Mouse (Mus musculus) heart, postnatal 25 days (tissue): ENCODE measurements at regions not wholly inside any gene's neighbourhood (a gene's known extent, or its start where the extent isn't known, plus 50 kb on each side); places are given as distances from the start of the nearest gene placed in this dataset.

Source experiments
- DNase-seq: peaks from one replicate; pipeline ENCODE4 v3.0.0; 2022; ENCODE audit warnings: low spot score
- intact Hi-C: fragments of 180-260 bp; cut with DNase I; formaldehyde crosslinking; loops from one replicate; pipeline ENCODE4 v1.15.1; 2025

GRCm38 (mm10) chrX:12219474-12219873 is 59.3 kb upstream of the Bcor start:
- intact Hi-C loops, result no loop called here
- no peak for DNase-seq

- intact Hi-C loops, result no loop called here
- no peak for DNase-seq
These were observed 64.2 kb upstream of the Bcor start for GRCm38 (mm10) chrX:12224314-12224713.

- intact Hi-C loops, result no loop called here
- DNase-seq, result no peak
These were observed 65.1 kb upstream of the Bcor start for GRCm38 (mm10) chrX:12225116-12225891.

GRCm38 (mm10) chrX:12225892-12226206 is 65.7 kb upstream of the Bcor start:
- intact Hi-C loops, result no loop called here

GRCm38 (mm10) chrX:12240505-12241011 is 80.4 kb upstream of the Bcor start:
- intact Hi-C loops, result no loop called here
- no peak for DNase-seq

More at GRCm38 (mm10) chrX:12225892-12226206, 65.7 kb upstream of the Bcor start:
- no peak for DNase-seq

GRCm38 (mm10) chrX:12241751-12242150 is 81.6 kb upstream of the Bcor start:
- intact Hi-C loops, result no loop called here
- no peak for DNase-seq

GRCm38 (mm10) chrX:12249071-12249470 is 88.9 kb upstream of the Bcor start:
- no peak for DNase-seq
- intact Hi-C loops, result no loop called here

GRCm38 (mm10) chrX:12249911-12250310 is 89.8 kb upstream of the Bcor start:
- DNase-seq, result no peak
- intact Hi-C loops, result loop anchor here (5.0 kb wide), 6 partner anchors 93 to 618 kb away; no protein-coding TSS in a partner anchor

- peak; percentile 45 for DNase-seq
- intact Hi-C loops, result loop anchor here (5.0 kb wide), 6 partner anchors 95 to 620 kb away; no protein-coding TSS in a partner anchor
These were observed 91.9 kb upstream of the Bcor start for GRCm38 (mm10) chrX:12251853-12252679.

- no peak for DNase-seq
- intact Hi-C loops, result loop anchor here (5.0 kb wide), 6 partner anchors 95 to 620 kb away; no protein-coding TSS in a partner anchor
These were observed 92.5 kb upstream of the Bcor start for GRCm38 (mm10) chrX:12252680-12253021.

- no peak for DNase-seq
- intact Hi-C loops, result no loop called here
These were observed 96.6 kb upstream of the Bcor start for GRCm38 (mm10) chrX:12256758-12257157.

GRCm38 (mm10) chrX:12263834-12264233 is 103.7 kb upstream of the Bcor start:
- DNase-seq, result no peak
- intact Hi-C loops, result no loop called here

GRCm38 (mm10) chrX:12284741-12285140 is 124.6 kb upstream of the Bcor start:
- intact Hi-C loops, result no loop called here
- DNase-seq, result no peak

- DNase-seq, result no peak
- intact Hi-C loops, result no loop called here
These were observed 125.0 kb upstream of the Bcor start for GRCm38 (mm10) chrX:12285141-12285540.

- intact Hi-C loops, result no loop called here
- DNase-seq, result no peak
These were observed 126.1 kb upstream of the Bcor start for GRCm38 (mm10) chrX:12285976-12286909.

- DNase-seq, result no peak
- intact Hi-C loops, result no loop called here
These were observed 126.9 kb upstream of the Bcor start for GRCm38 (mm10) chrX:12286910-12287522.

- no peak for DNase-seq
- intact Hi-C loops, result no loop called here
These were observed 127.8 kb upstream of the Bcor start for GRCm38 (mm10) chrX:12287656-12288561.

- no peak for DNase-seq
- intact Hi-C loops, result no loop called here
These were observed 128.5 kb upstream of the Bcor start for GRCm38 (mm10) chrX:12288562-12289117.
